Comparison of ENCODE assay signal across 8 mouse cellular contexts in the genomic region with DNA sequence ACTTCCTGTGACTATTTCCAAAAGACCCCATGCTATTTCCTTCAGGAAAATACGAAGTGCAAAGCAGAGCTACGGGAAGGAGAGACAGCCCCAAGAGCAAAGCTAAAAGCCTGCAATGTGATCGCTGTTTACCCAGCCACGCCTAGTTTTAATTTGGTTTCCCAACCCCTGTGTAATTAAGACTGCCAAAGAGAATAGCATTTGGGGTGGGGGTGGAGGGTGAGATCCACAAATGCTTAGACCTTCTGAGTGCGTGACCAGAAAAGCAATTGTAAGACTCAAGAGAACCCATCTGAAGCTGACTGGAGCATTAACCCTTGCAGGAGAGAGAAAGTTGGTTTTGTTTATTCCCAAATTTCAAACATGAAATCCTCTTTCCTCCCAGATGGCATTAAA.
DNase-seq lines count a peak whose midpoint lies in the region; ATAC-seq and TF ChIP-seq lines count a peak whose summit lies in the region.

No protein-coding gene starts in this region.

- no peak overlapping the region for H3K9ac ChIP-seq in heart, embryonic 15.5 days
- H3K9ac ChIP-seq in hindbrain, embryonic 15.5 days = no peak overlapping the region
- H3K9ac ChIP-seq in midbrain, embryonic 15.5 days = no peak overlapping the region

- H3K36me3 ChIP-seq in heart, embryonic 15.5 days = no peaks in the 10 kb centered on the region
- H3K36me3 ChIP-seq in hindbrain, embryonic 15.5 days = no peaks in the 10 kb centered on the region
- H3K36me3 ChIP-seq in midbrain, embryonic 15.5 days (replicated peaks) = no peaks in the 10 kb centered on the region
- H3K36me3 ChIP-seq in thymus, adult 2 months (ENCODE audit: control insufficient read depth, insufficient read depth, low read length) = peaks cover 3% of the 10 kb centered on the region; the same call in 1 of the 2 replicates

- peak overlapping the region; percentile 54 for H3K4me2 ChIP-seq in heart, embryonic 15.5 days
- H3K4me2 ChIP-seq in hindbrain, embryonic 15.5 days = peak overlapping the region; percentile 57
- peak overlapping the region; percentile 49 for H3K4me2 ChIP-seq in midbrain, embryonic 15.5 days

- H3K4me3 ChIP-seq in heart, embryonic 15.5 days = 0 out of 2 replicates have a peak overlapping the region, but pooled peaks have one; percentile 3
- peak overlapping the region; percentile 21 for H3K4me3 ChIP-seq in hindbrain, embryonic 15.5 days
- H3K4me3 ChIP-seq in midbrain, embryonic 15.5 days = peak overlapping the region; percentile 21
- H3K4me3 ChIP-seq in thymus, adult 2 months (ENCODE audit: control insufficient read depth, insufficient read depth, low read length) = no peak overlapping the region

- TF ChIP-seq CTCF in thymus, adult 2 months (IDR thresholded peaks at IDR 0.05; ENCODE audit: borderline replicate concordance, control insufficient read depth, extremely low read depth, insufficient read depth, low read length, poor library complexity) = no peak

- no peak for ATAC-seq in heart, embryonic 15.5 days (replicated peaks; ENCODE audit: insufficient number of reproducible peaks, insufficient read depth, low FRiP score, low read depth)
- peak; percentile 35; the same call in 1 of the 2 replicates for ATAC-seq in hindbrain, embryonic 15.5 days (ENCODE audit: low FRiP score, low read depth)
- ATAC-seq in midbrain, embryonic 15.5 days (replicated peaks) = no peak

- no peaks in the 10 kb centered on the region for H3K27me3 ChIP-seq in heart, embryonic 15.5 days
- H3K27me3 ChIP-seq in hindbrain, embryonic 15.5 days = no peaks in the 10 kb centered on the region
- no peaks in the 10 kb centered on the region for H3K27me3 ChIP-seq in midbrain, embryonic 15.5 days (replicated peaks)
- H3K27me3 ChIP-seq in thymus, adult 2 months (ENCODE audit: control insufficient read depth, insufficient read depth, low read length) = no peaks in the 10 kb centered on the region

- no peak for TF ChIP-seq POLR2A in thymus, adult 2 months (IDR thresholded peaks at IDR 0.05; ENCODE audit: control insufficient read depth, extremely low read depth, insufficient read depth, low read length, poor library complexity)

- H3K27ac ChIP-seq in heart, embryonic 15.5 days = no peak overlapping the region
- H3K27ac ChIP-seq in hindbrain, embryonic 15.5 days (replicated peaks) = peak overlapping the region; percentile 66
- H3K27ac ChIP-seq in midbrain, embryonic 15.5 days = peak overlapping the region; percentile 49; the same call in 1 of the 2 replicates
- no peak overlapping the region for H3K27ac ChIP-seq in thymus, adult 2 months (ENCODE audit: control insufficient read depth, insufficient read depth, low read length)

- no peak for DNase-seq in heart, adult 8-10 months (ENCODE audit: low spot score)
- DNase-seq in brain, embryonic 18.5 days (ENCODE audit: low read depth, low spot score) = peak; percentile 47
- no peak for DNase-seq in thymus, adult 2 months
- DNase-seq in urinary bladder, postnatal 25 days (ENCODE audit: low spot score) = no peak
- no peak for DNase-seq in cerebellum, postnatal 4 days (ENCODE audit: low spot score in 2 of 2)

- H3K4me1 ChIP-seq in heart, embryonic 15.5 days (replicated peaks) = peaks cover 11% of the 10 kb centered on the region
- H3K4me1 ChIP-seq in hindbrain, embryonic 15.5 days (replicated peaks) = peaks cover 18% of the 10 kb centered on the region
- H3K4me1 ChIP-seq in midbrain, embryonic 15.5 days = peaks cover 14% of the 10 kb centered on the region
- H3K4me1 ChIP-seq in thymus, adult 2 months (replicated peaks; ENCODE audit: control insufficient read depth, insufficient read depth, low read length) = peaks cover 24% of the 10 kb centered on the region

- WGBS in heart, embryonic 15.5 days = 47% methylated on average over 5 of the region's 5 CpGs
- WGBS in hindbrain, embryonic 15.5 days = 16% methylated on average over 5 of the region's 5 CpGs
- 38% methylated on average over 5 of the region's 5 CpGs for WGBS in midbrain, embryonic 15.5 days
- WGBS in thymus, adult 2 months = 67% methylated on average over 5 of the region's 5 CpGs

- no peaks in the 10 kb centered on the region for H3K9me3 ChIP-seq in heart, embryonic 15.5 days (replicated peaks)
- no peaks in the 10 kb centered on the region for H3K9me3 ChIP-seq in hindbrain, embryonic 15.5 days
- H3K9me3 ChIP-seq in midbrain, embryonic 15.5 days = no peaks in the 10 kb centered on the region

Comparison
In these comparisons a context has a peak if more than half of its experiments do, and no peak if none do; other contexts are left out.
1. H3K27ac ChIP-seq: peak in hindbrain, embryonic 15.5 days (single experiment) and midbrain, embryonic 15.5 days (single experiment); none in heart, embryonic 15.5 days (single experiment) and thymus, adult 2 months (single experiment).
2. Peak in every context shown above with its lines, with median percentiles within 50 percentile points of each other: H3K4me2 ChIP-seq.